Mouse (Mus musculus) small intestine, adult 2 months (tissue): ENCODE measurements around the gene Olfr96. TPM values are rescaled to one million over a fixed set of nuclear protein-coding genes. Genes with fewer than 3 reads are reported as not detected.
"Not testable (repeated sequence)": the region's sequence is repeated elsewhere in the genome, so short reads cannot be mapped to it uniquely, and the experiment has no call there.

Experiments
- H3K27ac ChIP-seq: fragments of 200-500 bp; 2 replicates; pipeline ENCODE4 v1.5.1; 2012; ENCODE audit warnings: low read depth, low read length, control low read depth, inconsistent platforms; ENCODE audit not compliant: insufficient read depth
- H3K27me3 ChIP-seq: fragments of 200-500 bp; 2 replicates; pipeline ENCODE4 v1.6.1; 2012; ENCODE audit warnings: mild to moderate bottlenecking, moderate library complexity, low read length, inconsistent platforms; ENCODE audit not compliant: control insufficient read depth, insufficient read depth
- H3K36me3 ChIP-seq: fragments of 200-500 bp; 2 replicates; pipeline ENCODE4 v1.6.1; 2012; ENCODE audit warnings: mild to moderate bottlenecking, low read length, control low read depth, inconsistent platforms; ENCODE audit not compliant: control insufficient read depth, insufficient read depth
- H3K4me1 ChIP-seq: fragments of 200-500 bp; 2 replicates; pipeline ENCODE4 v1.6.1; 2012; ENCODE audit warnings: low read length, inconsistent platforms, mixed read lengths; ENCODE audit not compliant: control insufficient read depth, insufficient read depth, insufficient read length
- H3K4me3 ChIP-seq: fragments of 200-500 bp; 2 replicates; pipeline ENCODE4 v1.5.1; 2012; ENCODE audit warnings: low read depth, mild to moderate bottlenecking, control low read depth, inconsistent platforms, low read length, moderate library complexity
- CTCF ChIP-seq: fragments of 200-500 bp; IDR thresholded peaks from 2 replicates; pipeline ENCODE4 v1.5.1; 2012; ENCODE audit warnings: low read depth, mild to moderate bottlenecking, control low read depth, inconsistent platforms, low read length, moderate library complexity, mixed read lengths; ENCODE audit not compliant: insufficient replicate concordance, insufficient read length; ENCODE audit errors: extremely low read depth
- POLR2A ChIP-seq: fragments of 200-500 bp; IDR thresholded peaks from 2 replicates; pipeline ENCODE4 v1.6.1; 2012; ENCODE audit warnings: low read depth, mild to moderate bottlenecking, control low read depth, inconsistent platforms, low read length, moderate library complexity
- WGBS: fragments of 180-500 bp; shearing (Covaris S2); methylation state at CpG from one replicate; pipeline ENCODE4 v1.1.7; 2018; 5-methylcytosine and 5-hydroxymethylcytosine counted together
- polyA plus RNA-seq: library from polyadenylated mRNA; depleted of rRNA; stranded (reverse); fragments of >200 nt; gene quantifications from 2 replicates; pipeline ENCODE4 v1.2.3, GENCODE M21; 2012

Gene Olfr96
- polyA plus RNA-seq, 1 experiment, result not detected

DNA sequence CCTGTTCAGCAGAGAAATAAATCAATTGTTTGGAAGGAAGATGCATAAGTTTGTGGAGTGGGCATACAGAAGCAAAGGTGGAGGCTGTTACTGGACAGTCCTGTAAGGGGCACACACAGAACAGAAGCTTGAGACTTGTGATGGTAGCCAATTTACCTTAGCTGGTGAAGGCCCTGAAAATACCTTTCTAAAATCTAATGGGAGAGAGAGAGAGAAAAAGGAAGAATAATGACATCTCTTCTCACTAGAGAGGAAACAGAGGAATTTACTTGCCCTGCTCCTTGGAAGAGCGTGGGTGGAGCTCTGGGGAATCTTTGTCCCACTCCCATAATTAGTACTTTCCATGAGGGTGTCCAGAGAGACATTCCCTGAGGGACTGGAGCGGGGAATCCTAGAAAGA is 19.1 kb upstream of the Olfr96 start, which contains the start of gene Olfr94:
Gene Olfr94, minus strand, starts transcription at position 101 of the 400 bp plus-strand sequence.
- Histone ChIP-seq H3K4me3 (no peak within 1 kb of the TSS), H3K27ac (no peak within 1 kb of the TSS), H3K36me3 (no peaks in the 10 kb centered on the region), H3K27me3 (no peaks in the 10 kb centered on the region), H3K4me1 (peaks cover 8% of the 10 kb centered on the region)
- WGBS, result 76% methylated on average over 2 of the region's 2 CpGs
- TF ChIP-seq POLR2A, result no peak
- no peak for TF ChIP-seq CTCF

DNA sequence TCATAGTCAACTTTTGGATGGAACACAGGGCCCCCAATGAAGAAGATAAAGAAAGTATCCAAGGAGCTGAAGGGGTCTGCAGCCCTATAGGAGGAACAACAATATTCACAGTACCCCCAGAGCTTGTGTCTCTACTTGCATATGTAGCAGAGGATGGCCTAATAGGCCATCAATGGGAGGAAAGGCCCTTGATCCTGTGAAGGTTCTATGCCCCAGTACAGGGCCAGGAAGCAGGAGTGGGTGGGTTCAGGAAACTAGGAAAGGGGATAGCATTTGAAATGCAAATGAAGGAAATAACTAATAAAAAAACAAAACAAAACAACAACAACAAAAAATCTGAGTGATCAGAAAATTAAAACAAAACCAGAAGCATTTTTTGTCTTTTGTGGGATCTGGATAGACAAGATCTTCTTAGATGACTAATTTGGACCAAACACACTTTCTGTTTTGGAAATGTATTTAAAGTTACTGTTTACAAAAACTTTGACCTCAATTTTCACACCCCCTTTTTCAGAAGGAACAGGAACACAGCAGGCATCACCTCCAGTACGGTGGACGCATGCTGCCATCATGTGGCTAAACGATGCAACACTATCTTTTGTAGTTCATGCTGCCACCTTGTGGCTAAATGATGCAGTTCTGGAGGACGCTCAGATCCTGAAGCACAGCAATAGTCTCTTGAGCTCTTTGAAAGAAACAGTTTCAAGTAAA is 16.6 kb upstream of the Olfr96 start:
- no peak for TF ChIP-seq POLR2A
- TF ChIP-seq CTCF, result peak; percentile 98; the same call in 1 of the 2 replicates
- WGBS, result 1% methylated on average over 4 of the region's 4 CpGs
- H3K27ac ChIP-seq, result no peak overlapping the region
- H3K27me3 ChIP-seq, result no peaks in the 10 kb centered on the region
- H3K36me3 ChIP-seq, result no peaks in the 10 kb centered on the region
- no peak overlapping the region for H3K4me3 ChIP-seq
- H3K4me1 ChIP-seq, result no peaks in the 10 kb centered on the region

DNA sequence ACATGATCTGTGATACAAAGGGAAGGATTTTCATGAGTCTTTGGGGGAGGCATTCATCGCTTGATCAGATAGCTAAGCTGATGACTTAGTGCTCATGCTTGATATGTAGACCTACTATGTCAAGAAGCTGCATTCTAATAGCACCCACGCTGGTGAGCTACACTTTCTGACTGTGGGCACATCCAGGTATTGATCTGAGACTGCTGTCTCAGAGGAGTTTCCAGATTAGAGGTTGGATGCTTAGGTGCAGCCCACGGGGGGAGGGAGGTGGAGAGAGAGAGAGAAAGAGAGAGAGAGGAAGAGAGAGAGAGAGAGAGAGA is 16.1 kb upstream of the Olfr96 start:
- no peak overlapping the region for H3K27ac ChIP-seq
- WGBS, result 25% methylated on average over 3 of the region's 3 CpGs
- no peaks in the 10 kb centered on the region for H3K36me3 ChIP-seq
- TF ChIP-seq CTCF, result no peak
- no peak for TF ChIP-seq POLR2A
- no peaks in the 10 kb centered on the region for H3K4me1 ChIP-seq
- H3K4me3 ChIP-seq, result no peak overlapping the region
- no peaks in the 10 kb centered on the region for H3K27me3 ChIP-seq

DNA sequence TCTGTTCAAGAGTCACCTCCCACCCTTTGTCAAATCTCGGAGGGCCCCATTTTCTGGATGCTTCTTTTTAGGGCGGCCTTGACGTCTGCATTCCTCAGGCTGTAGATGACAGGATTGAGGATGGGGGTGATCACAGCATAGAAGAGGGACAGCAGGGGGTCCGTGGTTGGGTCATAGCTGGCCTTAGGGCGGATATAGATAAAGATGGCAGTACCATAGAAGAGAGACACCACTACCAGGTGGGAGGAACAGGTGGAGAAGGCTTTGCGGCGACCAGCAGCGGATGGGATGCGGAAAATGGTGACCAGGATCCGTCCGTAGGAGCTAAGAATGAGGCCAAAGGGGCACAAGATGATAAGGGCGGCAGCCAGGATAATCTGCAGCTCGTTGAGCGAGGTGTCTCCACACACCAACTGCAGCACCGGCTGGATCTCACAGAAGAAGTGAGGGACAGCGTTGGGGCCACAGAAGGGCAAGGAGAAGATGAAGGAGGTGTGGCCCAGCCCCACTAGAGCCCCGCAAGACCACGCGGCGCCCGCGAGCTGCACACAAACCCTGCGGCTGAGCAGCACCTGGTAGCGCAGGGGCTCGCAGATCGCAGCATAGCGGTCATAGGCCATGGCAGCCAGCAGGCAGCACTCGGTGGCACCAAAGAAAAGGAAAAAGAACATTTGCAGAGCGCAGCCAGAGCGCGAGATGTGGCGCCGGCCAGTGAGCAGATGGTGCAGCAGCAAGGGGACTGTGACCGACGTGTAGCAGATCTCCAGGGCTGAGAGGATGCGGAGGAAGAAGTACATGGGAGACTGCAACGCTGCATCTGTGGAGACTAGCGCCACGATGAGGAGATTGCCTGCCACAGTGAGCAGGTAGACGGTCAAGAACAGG is 8.8 kb upstream of the Olfr96 start:
- H3K27me3 ChIP-seq, result 0 out of 2 replicates have a peak, but pooled peaks cover 3% of the 10 kb centered on the region
- no peaks in the 10 kb centered on the region for H3K4me1 ChIP-seq
- H3K4me3 ChIP-seq, result no peak overlapping the region
- H3K36me3 ChIP-seq, result no peaks in the 10 kb centered on the region
- H3K27ac ChIP-seq, result no peak overlapping the region
- 15% methylated on average over 40 of the region's 40 CpGs for WGBS
- TF ChIP-seq POLR2A (no peak), CTCF (no peak)

DNA sequence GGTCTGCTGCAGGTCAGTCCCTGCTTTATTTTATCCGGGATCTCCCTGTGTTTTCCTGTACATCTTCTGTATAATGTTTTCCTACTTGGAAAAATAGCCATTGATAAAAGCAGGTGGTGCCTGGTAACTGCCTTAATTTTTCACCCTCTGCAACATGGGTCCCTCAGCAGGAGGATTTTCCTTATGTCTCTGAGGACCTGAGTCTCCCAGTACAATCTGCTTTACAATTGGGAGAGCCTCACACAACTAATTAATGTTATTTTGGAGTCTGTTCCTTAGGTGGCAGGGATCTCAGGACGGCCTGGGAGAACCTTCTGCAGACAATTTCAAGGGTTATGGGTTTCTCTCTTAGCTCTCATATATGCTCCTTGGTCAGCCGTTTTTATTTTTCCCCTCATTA is 6.9 kb upstream of the Olfr96 start, which contains the start of gene Olfr95:
Gene Olfr95, minus strand, starts transcription at position 101 of the 400 bp plus-strand sequence.
- Histone ChIP-seq H3K4me3 (no peak within 1 kb of the TSS), H3K36me3 (no peaks in the 10 kb centered on the region), H3K4me1 (no peaks in the 10 kb centered on the region), H3K27ac (no peak within 1 kb of the TSS), H3K27me3 (0 out of 2 replicates have a peak, but pooled peaks cover 3% of the 10 kb centered on the region)
- no peak for TF ChIP-seq POLR2A
- TF ChIP-seq CTCF, result no peak
- WGBS, result 66% methylated on average over 3 of the region's 3 CpGs

DNA sequence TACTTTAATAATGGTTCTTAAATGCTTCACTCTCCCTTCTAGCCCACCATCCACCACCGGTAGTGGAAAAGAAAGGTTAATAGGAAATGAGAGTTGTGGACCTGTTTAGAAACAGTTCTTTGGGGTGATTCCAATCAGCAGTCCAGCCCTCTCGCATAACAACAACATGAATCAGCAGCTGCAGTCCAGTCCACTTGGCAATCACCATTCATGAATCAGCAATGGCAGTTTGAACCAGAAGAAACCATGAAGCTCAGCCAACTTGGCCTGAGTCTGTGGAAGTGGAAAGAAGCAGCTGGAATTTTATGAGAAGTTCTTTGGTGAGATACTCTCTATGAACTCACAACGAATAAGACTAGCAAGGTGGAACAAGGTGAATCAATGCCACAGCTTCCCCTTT is 1.5 kb upstream of the Olfr96 start:
- Histone ChIP-seq H3K27ac (no peak overlapping the region), H3K36me3 (no peaks in the 10 kb centered on the region), H3K4me3 (no peak overlapping the region), H3K4me1 (no peaks in the 10 kb centered on the region), H3K27me3 (no peaks in the 10 kb centered on the region)
- 78% methylated on average over 3 of the region's 3 CpGs for WGBS
- TF ChIP-seq CTCF (no peak), POLR2A (no peak)

DNA sequence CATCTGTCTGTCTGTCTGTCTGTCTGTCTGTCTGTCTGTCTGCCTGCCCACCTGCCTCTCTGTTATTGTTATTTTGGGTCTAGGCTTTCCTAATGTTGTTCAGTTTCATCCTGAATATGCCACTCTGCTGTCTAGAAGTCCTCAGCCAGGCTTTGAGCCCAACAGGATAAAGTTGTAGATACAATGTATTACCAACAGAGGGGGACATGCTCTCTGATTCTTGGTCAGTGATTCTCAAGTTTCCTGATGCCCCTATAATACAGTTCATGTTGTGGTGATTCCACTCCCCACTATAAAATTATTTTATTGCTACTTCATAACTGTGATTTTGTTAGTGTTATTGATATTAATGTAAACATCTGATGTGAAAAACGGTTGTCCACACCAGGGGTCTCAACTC is 1.9 kb downstream of the Olfr96 start:
- 16% methylated on average over 1 of the region's 1 CpGs for WGBS
- H3K27ac ChIP-seq, result no peak overlapping the region
- H3K36me3 ChIP-seq, result no peaks in the 10 kb centered on the region
- TF ChIP-seq CTCF, result no peak
- no peak for TF ChIP-seq POLR2A
- H3K4me3 ChIP-seq, result no peak overlapping the region
- no peaks in the 10 kb centered on the region for H3K4me1 ChIP-seq
- no peaks in the 10 kb centered on the region for H3K27me3 ChIP-seq

DNA sequence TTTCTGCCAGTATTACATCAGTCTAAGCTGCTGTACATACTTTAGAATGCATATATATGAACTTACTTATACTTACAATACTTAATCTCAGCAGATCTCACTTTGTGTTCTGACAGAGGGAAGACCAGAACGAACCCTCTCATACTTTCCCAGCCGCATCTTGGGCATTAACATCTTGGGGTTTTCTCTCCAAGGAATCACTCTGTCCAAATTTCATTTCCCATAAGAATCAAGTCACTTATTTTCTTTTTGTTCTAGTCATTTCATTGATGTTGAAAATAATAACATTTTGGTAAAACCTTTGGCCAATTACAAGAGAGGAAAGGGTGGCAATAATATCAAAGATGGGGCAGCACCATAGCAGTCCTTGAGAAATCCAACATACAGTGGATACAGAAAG is 17.3 kb downstream of the Olfr96 start, which contains the start of gene Olfr97:
Gene Olfr97, minus strand, starts transcription at position 101 of the 400 bp plus-strand sequence.
- not testable (repeated sequence) for H3K4me3 ChIP-seq, H3K27me3 ChIP-seq, H3K36me3 ChIP-seq, H3K27ac ChIP-seq, H3K4me1 ChIP-seq
- 93% methylated on average over 2 of the region's 2 CpGs for WGBS
